Mouse (Mus musculus) thymus, adult 2 months (tissue): Measurements from ENCODE around the gene 3110082J24Rik. TPM values are rescaled to one million over a fixed set of nuclear protein-coding genes. Genes with fewer than 3 reads are reported as not detected.

ENCODE experiments used
- DNase-seq: peaks from one replicate; pipeline ENCODE4 v3.0.0; 2021
- H3K27ac ChIP-seq: fragments of 200-500 bp; 2 replicates; pipeline ENCODE4 v1.5.1; 2012; ENCODE audit warnings: low read length, control low read depth; ENCODE audit not compliant: control insufficient read depth, insufficient read depth
- H3K27me3 ChIP-seq: fragments of 200-500 bp; 2 replicates; pipeline ENCODE4 v1.6.1; 2012; ENCODE audit warnings: mild to moderate bottlenecking, low read length, moderate library complexity, mixed read lengths; ENCODE audit not compliant: control insufficient read depth, insufficient read depth
- H3K36me3 ChIP-seq: fragments of 200-500 bp; 2 replicates; pipeline ENCODE4 v1.6.1; 2012; ENCODE audit warnings: mild to moderate bottlenecking, low read length, moderate library complexity; ENCODE audit not compliant: control insufficient read depth, insufficient read depth
- H3K4me1 ChIP-seq: fragments of 200-500 bp; replicated peaks from 2 replicates; pipeline ENCODE4 v1.6.1; 2012; ENCODE audit warnings: low read length; ENCODE audit not compliant: control insufficient read depth, insufficient read depth
- H3K4me3 ChIP-seq: fragments of 200-500 bp; 2 replicates; pipeline ENCODE4 v1.5.1; 2012; ENCODE audit warnings: mild to moderate bottlenecking, low read length, control low read depth, moderate library complexity; ENCODE audit not compliant: control insufficient read depth, insufficient read depth
- CTCF ChIP-seq: fragments of 200-500 bp; IDR thresholded peaks from 2 replicates; pipeline ENCODE4 v1.5.1; 2012; ENCODE audit warnings: mild to moderate bottlenecking, control low read depth, low read length, moderate library complexity, borderline replicate concordance; ENCODE audit not compliant: control insufficient read depth, poor library complexity, insufficient read depth; ENCODE audit errors: extremely low read depth
- POLR2A ChIP-seq: fragments of 200-500 bp; IDR thresholded peaks from 2 replicates; pipeline ENCODE4 v1.6.1; 2012; ENCODE audit warnings: mild to moderate bottlenecking, low read length, control low read depth, moderate library complexity; ENCODE audit not compliant: control insufficient read depth, poor library complexity, insufficient read depth; ENCODE audit errors: extremely low read depth
- whole genome bisulfite sequencing: fragments of 180-500 bp; shearing (Covaris S2); methylation state at CpG from one replicate; pipeline ENCODE4 v1.1.7; 2018; 5-methylcytosine and 5-hydroxymethylcytosine counted together
- polyA plus RNA-seq: library from polyadenylated mRNA; depleted of rRNA; stranded (reverse); fragments of >200 nt; gene quantifications from 2 replicates; pipeline ENCODE4 v1.2.3, GENCODE M21; 2012

The 3110082J24Rik gene
- polyA plus RNA-seq, 1 experiment = not detected

DNA sequence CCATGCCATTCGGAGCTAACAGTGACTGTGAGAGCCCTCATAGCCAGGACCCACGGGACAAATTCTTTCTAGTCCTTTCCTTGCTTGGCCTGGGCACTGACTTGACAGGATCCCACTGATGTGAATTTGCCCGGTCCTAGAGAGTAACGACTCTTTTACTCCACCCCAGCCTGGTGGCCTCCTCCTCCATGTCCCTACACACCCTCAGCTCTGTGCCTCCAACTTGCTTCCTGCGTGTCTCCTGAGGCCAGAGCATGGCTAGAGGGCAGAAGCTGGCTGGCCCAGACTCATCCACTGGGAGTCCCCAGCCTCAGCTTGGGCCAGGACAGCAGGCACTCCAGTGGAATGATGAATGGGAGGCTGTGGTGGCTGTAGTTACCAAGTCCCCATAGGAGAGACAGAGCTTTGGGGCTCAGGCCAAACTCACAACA, 1.7 kb upstream of the 3110082J24Rik start:
- TF ChIP-seq POLR2A (no peak), CTCF (no peak)
- DNase-seq = no peak
- no peaks in the 10 kb centered on the region for H3K36me3 ChIP-seq
- H3K4me3 ChIP-seq = no peak overlapping the region
- H3K27me3 ChIP-seq = peaks cover 21% of the 10 kb centered on the region
- H3K4me1 ChIP-seq = peaks cover 4% of the 10 kb centered on the region
- 33% methylated on average over 5 of the region's 5 CpGs for WGBS
- H3K27ac ChIP-seq = no peak overlapping the region

DNA sequence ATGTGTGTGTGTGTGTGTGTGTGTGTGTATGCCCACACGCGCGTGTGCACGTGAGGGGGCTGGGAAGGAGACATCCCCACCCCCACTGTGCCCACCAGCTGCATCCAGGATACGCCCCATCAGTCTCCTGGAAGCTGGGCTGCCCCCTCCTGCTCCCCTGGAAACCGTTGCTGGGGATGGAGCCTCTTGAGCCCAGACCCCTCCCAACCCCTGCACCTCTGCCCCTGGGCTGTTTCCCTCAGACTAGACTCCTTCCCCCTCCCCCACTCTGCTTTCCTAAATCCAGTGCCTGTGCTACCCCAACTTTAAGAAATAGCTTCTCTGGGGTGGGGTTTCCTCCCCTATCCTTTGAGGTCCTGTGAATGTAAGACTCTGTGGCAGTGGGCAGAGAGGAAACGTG, 1.3 kb upstream of the 3110082J24Rik start:
- Histone ChIP-seq H3K4me3 (no peak overlapping the region), H3K27ac (no peak overlapping the region), H3K27me3 (peaks cover 21% of the 10 kb centered on the region), H3K4me1 (peaks cover 4% of the 10 kb centered on the region), H3K36me3 (no peaks in the 10 kb centered on the region)
- WGBS = 36% methylated on average over 7 of the region's 7 CpGs
- TF ChIP-seq POLR2A (no peak), CTCF (no peak)
- DNase-seq = no peak

DNA sequence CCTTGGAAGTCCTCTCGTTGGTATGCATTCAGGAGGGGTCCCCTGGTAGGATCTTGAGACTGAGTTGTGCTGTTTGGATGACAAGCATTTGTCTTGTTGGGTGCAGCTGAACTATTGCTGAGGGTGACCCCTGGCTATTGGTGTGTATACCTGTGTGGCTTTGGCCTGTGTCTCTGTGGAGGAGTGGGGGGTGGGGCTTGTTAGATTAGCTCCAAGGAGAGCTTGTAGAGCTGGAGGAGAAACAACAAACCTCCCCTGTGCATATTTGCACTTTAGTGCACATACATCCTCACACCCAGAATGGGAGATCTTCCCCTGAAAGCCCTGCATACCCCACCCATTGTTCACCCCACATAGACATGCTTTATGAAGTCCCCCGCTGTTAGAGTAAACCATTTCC, 870 bp upstream of the 3110082J24Rik start:
- TF ChIP-seq CTCF (no peak), POLR2A (no peak)
- Histone ChIP-seq H3K36me3 (no peaks in the 10 kb centered on the region), H3K27ac (no peak overlapping the region), H3K4me3 (no peak overlapping the region), H3K4me1 (peaks cover 4% of the 10 kb centered on the region), H3K27me3 (peaks cover 21% of the 10 kb centered on the region)
- DNase-seq = no peak
- 33% methylated on average over 2 of the region's 2 CpGs for WGBS

DNA sequence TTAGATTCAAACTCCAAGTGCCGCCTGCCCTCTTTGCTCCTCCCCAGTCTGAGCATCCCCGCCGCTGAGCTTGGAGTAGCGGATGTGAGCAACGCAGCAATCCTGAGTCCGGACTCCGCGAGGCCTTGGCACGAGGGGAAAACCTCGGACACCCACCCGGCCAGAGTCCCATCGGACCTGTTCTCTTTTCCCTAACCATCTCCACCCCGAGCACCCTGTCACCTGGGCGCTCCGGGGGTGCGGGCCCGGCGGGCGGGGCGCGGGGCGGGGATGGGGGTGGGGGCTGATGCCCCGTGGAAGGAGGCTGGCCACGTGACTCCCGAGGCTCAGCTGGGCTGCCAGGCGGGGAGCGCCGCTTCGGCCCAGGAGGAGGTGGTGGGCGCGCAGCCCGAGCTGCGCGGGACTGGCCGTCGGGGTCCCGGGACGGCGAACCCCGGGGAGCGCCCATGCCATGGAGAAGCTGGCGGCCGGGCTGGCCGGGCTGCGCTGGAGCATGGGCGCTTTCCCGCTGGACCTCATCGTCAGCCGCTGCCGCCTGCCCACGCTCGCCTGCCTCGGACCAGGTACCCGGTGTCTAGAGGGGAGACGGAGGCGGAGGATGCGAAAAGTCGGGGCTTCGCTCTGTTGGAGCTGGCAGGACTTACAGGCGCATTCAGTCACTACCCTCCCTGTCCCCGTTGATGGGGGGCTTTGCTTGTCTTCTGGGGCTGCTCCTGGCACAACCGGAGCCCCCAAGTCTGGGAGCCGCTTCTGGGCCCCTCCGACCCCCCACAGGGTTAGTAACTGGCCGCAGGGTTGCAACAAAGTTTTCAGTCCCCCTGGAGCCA, 832 bp downstream of the 3110082J24Rik start, which contains the start of gene Garem2:
TSS of gene Garem2 (plus strand) at position 321 of the 827 bp plus-strand sequence.
- H3K27ac ChIP-seq = no peak within 1 kb of the TSS
- H3K4me1 ChIP-seq = peaks cover 4% of the 10 kb centered on the region
- 4% methylated on average over 63 of the region's 65 CpGs for WGBS
- TF ChIP-seq POLR2A (no peak), CTCF (no peak)
- peak within 1 kb of the TSS; percentile 21; the same call in 1 of the 2 replicates for H3K4me3 ChIP-seq
- DNase-seq = no peak
- H3K36me3 ChIP-seq = no peaks in the 10 kb centered on the region
- peaks cover 21% of the 10 kb centered on the region for H3K27me3 ChIP-seq

DNA sequence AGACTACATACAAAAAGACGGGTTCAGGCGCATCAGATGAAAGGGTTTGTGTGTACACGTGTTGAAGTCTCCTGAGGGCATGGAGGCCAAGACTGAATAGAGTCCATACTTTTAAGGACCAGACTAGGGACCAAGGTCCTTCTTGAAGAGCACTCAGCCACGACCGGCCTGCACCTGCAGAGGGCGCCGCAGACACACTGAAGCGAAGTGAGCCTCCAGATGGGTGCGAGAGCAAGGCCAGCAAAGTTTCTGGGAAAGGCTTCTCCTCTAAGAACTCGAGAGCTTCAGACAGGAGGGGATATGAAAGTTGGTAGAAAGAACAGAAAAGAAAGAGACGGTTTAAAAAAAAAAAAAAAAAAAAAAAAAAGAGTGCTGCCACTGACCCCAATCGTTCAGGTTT, 1.5 kb downstream of the 3110082J24Rik start:
- DNase-seq = peak; percentile 50

DNA sequence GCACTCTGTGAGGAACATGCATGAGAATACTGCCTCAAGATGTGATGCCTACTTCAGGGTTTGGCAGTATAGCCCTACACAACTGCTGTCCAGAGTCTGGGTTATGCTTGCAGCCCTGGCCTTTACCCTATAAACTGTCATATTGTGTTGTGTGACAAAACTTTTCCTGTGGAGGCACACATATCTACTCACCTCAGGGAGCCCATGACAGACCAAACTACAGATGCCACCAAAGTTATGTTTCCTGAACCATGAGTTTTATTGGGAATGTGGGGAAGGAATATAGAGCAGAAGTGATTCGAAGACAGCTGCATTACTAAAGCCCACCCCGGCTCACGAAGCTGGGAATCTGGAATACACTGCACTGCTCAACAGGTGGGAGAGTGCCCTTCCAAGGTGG, 2.5 kb downstream of the 3110082J24Rik start:
- H3K27me3 ChIP-seq = peaks cover 21% of the 10 kb centered on the region
- DNase-seq = no peak
- peaks cover 4% of the 10 kb centered on the region for H3K4me1 ChIP-seq
- 88% methylated on average over 3 of the region's 3 CpGs for WGBS
- no peak overlapping the region for H3K27ac ChIP-seq
- TF ChIP-seq POLR2A (no peak), CTCF (no peak)
- no peak overlapping the region for H3K4me3 ChIP-seq
- H3K36me3 ChIP-seq = no peaks in the 10 kb centered on the region

More for the DNA sequence above, 1.5 kb downstream of the 3110082J24Rik start:
- Histone ChIP-seq H3K4me3 (no peak overlapping the region), H3K36me3 (no peaks in the 10 kb centered on the region), H3K27ac (no peak overlapping the region), H3K4me1 (peaks cover 4% of the 10 kb centered on the region), H3K27me3 (peaks cover 21% of the 10 kb centered on the region)
- 5% methylated on average over 12 of the region's 12 CpGs for WGBS
- peak; percentile 50; the same call in 1 of the 2 replicates for TF ChIP-seq CTCF
- no peak for TF ChIP-seq POLR2A
